Mouse (Mus musculus) megakaryocyte progenitor cell, adult 5-6 weeks (primary cell): ENCODE measurements around the gene Prim2. TPM values are rescaled to one million over a fixed set of nuclear protein-coding genes. Genes with fewer than 3 reads are reported as not detected.

ENCODE experiments used
- ATAC-seq: replicated peaks from 2 replicates; pipeline ENCODE4 v1.8.0; 2016; ENCODE audit warnings: mild to moderate bottlenecking, moderate TSS enrichment, inconsistent platforms; ENCODE audit not compliant: poor library complexity
- total RNA-seq, 2 experiments: library from RNA; stranded (forward) in 1 of 2; stranded (reverse) in 1 of 2; fragments of 157-497, 149-512 nt in 1 of 2; fragments of 200-1000 nt in 1 of 2; gene quantifications; 2 replicates each; pipeline versions ENCODE4 v1.2.3 to v1.2.4; 2015 to 2017

Prim2 gene
- total RNA-seq, 2 experiments from 2014 or later, result 79.8 to 90.3 TPM

DNA sequence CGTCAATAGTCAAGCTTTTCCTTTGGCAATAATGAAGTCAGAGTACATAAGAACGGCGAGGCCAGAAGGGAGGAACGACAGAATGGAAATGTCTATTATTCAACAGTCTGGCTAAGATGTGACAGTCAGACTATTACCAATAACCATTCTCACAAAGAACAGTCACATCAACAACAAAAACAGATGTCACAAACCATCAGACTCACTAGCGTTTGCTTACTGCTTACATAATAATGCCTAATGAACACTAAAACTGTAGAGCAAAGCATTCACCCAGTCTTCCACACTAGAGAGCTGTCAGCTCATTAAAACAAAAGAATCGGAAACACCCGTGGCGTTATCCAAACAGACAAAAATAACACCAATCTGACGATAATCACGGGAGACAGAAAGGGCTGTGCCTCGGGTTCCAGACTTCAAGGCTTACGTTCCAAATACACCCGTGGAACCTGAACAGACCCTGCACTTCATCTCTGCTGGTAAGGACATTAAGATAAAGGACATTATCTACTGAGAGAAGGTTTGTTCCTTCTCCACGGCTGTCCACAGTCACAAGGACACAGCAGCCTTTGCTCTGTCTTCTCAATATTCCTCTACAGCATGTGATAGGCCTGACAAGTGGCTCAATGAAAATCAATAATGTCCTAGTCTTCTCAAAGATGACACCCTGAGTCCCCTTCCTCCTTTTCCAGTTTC, 59.4 kb downstream of the Prim2 start:
- peak; percentile 29; the same call in 1 of the 2 replicates for ATAC-seq

DNA sequence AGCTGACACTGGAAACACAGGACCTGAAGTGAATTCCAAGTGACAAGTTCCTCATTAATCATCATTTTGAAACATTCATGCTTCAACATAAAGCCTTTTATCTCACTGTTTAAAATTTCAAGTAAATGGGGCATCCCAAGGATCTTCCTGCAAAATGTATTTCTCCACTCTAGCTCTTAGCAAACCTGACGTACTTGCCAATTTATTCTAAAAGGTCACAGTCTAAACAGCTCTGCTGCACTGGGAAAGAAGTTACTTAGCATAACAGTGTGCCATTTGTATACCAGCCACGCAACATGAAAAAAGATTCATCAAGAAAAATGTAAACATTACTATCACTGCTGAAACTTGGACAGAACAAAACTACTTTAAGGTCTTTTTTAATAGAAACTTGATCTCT, 61.5 kb downstream of the Prim2 start:
- no peak for ATAC-seq

DNA sequence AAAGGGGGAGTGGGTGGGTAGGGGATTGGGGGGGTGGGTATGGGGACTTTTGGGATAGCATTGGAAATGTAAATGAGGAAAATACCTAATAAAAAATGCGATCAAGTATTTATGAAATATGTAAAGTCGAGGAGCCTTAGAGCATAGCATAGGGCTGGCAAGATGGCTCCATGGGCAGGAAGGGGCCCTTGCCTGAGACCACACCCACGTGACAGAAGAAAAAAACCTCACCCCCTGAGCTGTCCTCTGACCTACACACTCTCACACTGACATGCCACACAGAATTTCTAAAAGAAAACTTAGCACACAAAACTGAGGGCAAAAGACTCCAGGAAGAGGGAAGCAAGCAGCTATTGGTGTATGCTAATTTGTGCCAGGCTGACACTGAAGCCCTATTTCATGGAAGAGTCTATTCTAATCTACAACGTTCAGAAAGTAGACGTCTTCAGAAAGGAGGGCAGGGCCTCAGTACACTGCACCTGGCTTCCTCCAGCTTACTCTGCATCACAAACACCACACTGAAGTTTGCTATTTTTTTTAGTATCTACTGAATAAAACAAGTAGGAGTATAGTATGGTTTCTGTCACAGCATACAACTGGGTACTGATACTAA, 65.4 kb downstream of the Prim2 start:
- 0 out of 2 replicates have a peak, but pooled peaks have one; percentile 20 for ATAC-seq

DNA sequence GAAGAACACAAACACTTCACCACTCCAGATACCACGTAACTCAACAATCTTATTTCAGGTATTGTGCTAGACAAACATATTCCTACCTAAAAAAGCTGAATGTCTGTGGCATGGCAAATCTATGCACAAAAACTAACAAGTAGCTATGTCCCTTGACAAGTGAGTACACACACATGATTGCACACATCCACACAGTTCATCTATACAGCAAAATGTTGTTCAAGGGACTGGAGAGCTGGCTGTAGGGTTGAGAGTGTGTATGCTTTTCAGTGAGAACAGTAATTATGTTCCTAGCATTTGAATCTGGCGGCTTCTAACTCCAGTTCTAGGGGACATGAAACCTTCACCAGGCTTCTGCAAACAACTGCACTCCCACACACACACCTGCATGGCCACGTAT, 69.9 kb downstream of the Prim2 start:
- ATAC-seq, result no peak

GRCm38 (mm10) chr1:33599019-33599667, 70.5 kb downstream of the Prim2 start:
- no peak for ATAC-seq

- no peak for ATAC-seq
These were observed 72.6 kb downstream of the Prim2 start for GRCm38 (mm10) chr1:33597043-33597442.

DNA sequence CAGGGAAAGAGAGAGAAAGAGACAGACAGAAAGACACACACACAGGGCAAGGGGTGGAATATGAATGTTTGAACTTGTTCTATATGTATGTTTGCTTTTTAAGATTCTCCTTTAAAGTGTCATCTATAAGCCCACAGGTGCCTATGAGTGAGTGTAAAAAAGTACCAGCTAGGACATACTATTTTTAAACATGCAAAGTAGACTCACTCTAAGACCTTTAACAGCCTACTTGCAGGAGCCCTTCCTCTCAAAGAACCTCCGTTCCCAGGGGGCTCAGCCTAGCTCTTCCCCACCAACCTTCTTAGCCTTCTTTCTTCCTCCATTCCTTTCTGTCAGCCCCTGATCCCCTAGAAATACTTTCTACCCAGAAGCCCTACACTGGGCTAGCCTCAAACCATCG, 73.7 kb downstream of the Prim2 start:
- no peak for ATAC-seq

DNA sequence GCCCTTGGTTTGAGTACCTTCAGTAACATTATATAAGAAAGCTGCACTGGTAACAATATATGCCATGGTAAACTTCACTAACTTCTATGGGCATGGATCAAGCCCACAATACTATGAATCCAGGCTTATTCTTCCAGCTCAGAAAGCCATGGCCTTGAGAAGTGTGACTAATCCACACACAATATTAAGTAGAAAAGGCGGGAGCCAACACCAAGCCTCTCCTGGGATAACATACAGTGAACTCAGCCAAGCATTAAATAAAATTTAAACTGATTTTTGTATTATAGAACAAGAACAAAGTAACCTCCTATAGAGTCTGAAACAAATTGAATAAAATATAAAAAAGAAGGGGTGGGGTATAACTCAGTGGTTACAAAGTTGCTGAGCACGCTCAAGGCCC, 74.6 kb downstream of the Prim2 start:
- no peak for ATAC-seq

DNA sequence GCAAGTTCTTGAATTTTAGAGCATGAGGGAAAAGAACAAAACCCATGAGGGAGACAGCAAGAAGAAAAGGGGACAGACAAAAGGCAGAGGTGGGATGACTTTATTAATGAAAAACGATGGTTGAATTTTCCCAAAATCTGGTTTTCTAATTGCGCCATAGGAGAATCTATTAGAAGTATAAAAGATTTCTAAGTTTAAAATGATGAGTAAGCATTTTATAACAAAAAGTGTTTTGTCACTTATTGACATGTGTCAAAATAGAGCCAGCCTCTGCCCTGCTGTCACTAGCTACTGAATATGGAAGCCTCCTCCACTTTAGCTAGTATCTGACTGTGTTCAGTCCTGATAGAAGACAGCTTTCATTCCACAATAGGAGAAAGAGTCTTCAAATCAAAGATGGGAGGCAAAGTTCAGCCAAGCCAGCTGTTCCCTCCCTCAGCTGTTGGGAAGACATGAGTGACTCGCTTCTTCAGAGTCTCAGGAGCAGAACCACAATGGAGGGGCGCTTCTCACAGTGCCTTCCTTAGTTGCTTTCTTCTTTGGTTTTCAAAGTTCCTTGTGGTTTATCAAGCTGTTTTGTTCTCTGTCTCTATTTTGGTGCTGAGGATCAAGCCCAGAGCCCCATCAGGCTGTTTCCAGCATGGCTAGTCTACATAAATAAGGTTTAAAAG, 75.7 kb downstream of the Prim2 start:
- no peak for ATAC-seq

- peak; percentile 94 for ATAC-seq
These were observed 77.5 kb downstream of the Prim2 start for GRCm38 (mm10) chr1:33591997-33592608.

GRCm38 (mm10) chr1:33590556-33591411, 78.8 kb downstream of the Prim2 start:
- ATAC-seq, result no peak

DNA sequence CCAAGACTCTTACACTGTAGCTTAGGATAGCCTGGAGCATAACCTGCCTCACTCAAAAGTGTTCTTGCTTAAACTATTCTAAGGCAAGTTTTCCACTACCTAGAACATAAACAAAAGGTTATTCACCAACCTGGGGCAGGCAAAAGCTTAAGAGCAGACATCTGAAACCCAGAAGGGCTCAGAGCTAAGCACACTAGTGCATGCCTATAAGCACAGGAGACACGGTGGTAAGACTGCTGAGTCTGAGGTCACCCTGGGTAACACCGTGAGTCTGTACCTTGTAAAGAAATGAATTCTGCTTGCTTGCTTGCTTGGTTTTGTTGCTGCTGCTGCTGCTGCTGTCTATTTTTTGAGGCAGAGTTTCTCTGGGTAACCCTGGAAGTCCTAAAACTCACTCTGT, 80.1 kb downstream of the Prim2 start:
- ATAC-seq, result no peak

GRCm38 (mm10) chr1:33588557-33588956, 81.0 kb downstream of the Prim2 start:
- ATAC-seq, result no peak

GRCm38 (mm10) chr1:33584590-33584978, 85.0 kb downstream of the Prim2 start:
- ATAC-seq, result peak; percentile 72

GRCm38 (mm10) chr1:33583817-33584589, 85.6 kb downstream of the Prim2 start:
- peak; percentile 47; the same call in 1 of the 2 replicates for ATAC-seq

DNA sequence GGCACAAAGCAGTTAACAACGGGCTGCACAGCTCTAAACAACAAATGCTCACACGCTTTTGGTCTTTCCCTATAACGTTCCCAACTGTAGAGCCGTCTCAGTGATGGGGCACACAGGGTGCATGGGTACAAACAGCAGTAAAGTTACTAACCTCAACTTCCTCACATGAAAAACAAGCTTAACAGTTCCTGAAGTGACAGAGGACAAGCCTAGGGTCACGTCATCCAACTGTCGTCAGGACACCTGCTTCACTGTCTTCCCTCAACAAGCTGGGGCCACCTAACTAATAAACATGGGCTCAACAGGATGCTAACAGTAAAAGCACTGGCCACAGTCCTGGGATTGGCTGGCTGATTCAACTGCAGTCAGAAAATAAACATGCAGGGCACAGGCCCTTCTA, 91.0 kb downstream of the Prim2 start:
- peak; percentile 84 for ATAC-seq

- peak; percentile 89 for ATAC-seq
These were observed 95.1 kb downstream of the Prim2 start for GRCm38 (mm10) chr1:33574459-33574858.

DNA sequence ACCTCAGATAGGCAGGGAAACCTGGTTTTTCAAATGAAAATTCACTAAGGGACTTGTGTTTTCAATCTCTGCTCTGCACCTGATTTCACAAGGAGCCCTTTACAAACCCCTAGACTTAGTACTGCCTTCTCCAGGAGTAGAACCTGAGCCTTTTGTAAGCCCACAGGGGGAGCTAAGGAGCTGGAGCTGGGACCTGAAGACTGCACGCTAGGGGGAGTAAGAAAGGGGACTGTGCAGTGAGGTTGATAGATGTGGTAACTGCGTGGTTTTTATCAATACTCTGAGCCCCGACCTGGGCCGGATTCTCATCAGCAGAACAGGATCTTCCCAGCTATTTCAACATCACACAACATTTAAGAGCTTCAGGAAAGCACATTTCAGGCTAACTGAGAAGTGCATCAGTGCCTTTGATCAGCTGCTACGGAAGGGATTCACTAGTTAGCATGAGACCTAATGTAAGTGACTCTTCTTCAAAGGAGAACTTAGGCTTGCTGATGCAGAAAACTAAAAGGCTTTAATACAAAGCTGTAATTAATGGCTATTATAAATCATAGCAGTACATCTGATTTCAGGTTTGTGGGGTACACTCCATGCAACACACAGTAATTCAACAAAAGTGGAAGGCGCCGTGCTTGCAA, 103.7 kb downstream of the Prim2 start:
- ATAC-seq, result peak; percentile 100

DNA sequence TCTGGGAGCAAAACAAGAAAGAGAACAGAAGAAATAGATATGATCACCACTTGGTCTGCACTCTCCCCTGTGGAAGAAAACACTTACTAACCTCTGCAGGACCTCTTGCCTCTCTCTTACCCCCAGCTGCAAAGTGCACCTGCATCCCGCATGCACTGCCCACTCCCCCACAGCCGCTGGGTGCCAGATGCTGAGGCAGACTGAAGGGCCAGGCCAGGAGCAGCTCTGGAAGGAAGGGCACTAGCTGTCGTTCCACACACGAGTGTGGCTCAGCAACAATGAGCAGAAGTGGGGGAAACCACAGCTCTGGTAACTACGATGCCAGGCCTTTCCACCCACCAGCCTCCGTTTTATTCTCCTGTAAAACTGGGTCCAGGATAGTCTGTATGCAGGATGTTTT, 105.6 kb downstream of the Prim2 start:
- ATAC-seq, result 0 out of 2 replicates have a peak, but pooled peaks have one; percentile 9
